Mouse (Mus musculus): ENCODE data around the gene Gcgr.
"Not testable (repeated sequence)": the region's sequence is repeated elsewhere in the genome, so short reads cannot be mapped to it uniquely, and the experiment has no call there.

Gene Gcgr

GRCm38 (mm10) chr11:120507611-120508289 lies 22.7 kb upstream of the Gcgr start:
- no peak for DNase-seq

GRCm38 (mm10) chr11:120508290-120508870 lies 22.1 kb upstream of the Gcgr start:
- no peak for DNase-seq

- no peak for DNase-seq
These were observed 20.6 kb upstream of the Gcgr start for GRCm38 (mm10) chr11:120509940-120510339.

GRCm38 (mm10) chr11:120510375-120511030 lies 20.0 kb upstream of the Gcgr start:
- no peak for DNase-seq

- no peak for DNase-seq
These were observed 17.6 kb upstream of the Gcgr start for GRCm38 (mm10) chr11:120512790-120513453.

GRCm38 (mm10) chr11:120514262-120514661 lies 16.2 kb upstream of the Gcgr start:
- not testable (repeated sequence) for DNase-seq

GRCm38 (mm10) chr11:120515611-120516010 lies 14.9 kb upstream of the Gcgr start:
- peak; percentile 84 to 94 for DNase-seq

GRCm38 (mm10) chr11:120517147-120517546 lies 13.4 kb upstream of the Gcgr start:
- DNase-seq = no peak

GRCm38 (mm10) chr11:120518027-120518426 lies 12.5 kb upstream of the Gcgr start:
- no peak for DNase-seq

GRCm38 (mm10) chr11:120518558-120518957 lies 11.9 kb upstream of the Gcgr start:
- no peak for DNase-seq

- peak in 1 of 2 experiments; percentile 45 for DNase-seq
These were observed 10.8 kb upstream of the Gcgr start for GRCm38 (mm10) chr11:120519738-120520137.

GRCm38 (mm10) chr11:120520498-120520897 lies 10.0 kb upstream of the Gcgr start:
- DNase-seq = no peak

- DNase-seq = no peak
These were observed 9.4 kb upstream of the Gcgr start for GRCm38 (mm10) chr11:120520967-120521540.

GRCm38 (mm10) chr11:120522581-120522980 lies 7.9 kb upstream of the Gcgr start:
- DNase-seq = no peak

GRCm38 (mm10) chr11:120525959-120526358 lies 4.5 kb upstream of the Gcgr start:
- no peak for DNase-seq

GRCm38 (mm10) chr11:120527690-120528354 lies 2.7 kb upstream of the Gcgr start:
- no peak for DNase-seq

- no peak for DNase-seq
These were observed 1.6 kb upstream of the Gcgr start for GRCm38 (mm10) chr11:120528903-120529302.

GRCm38 (mm10) chr11:120531646-120532045 lies 1.1 kb downstream of the Gcgr start:
- no peak for DNase-seq

GRCm38 (mm10) chr11:120534093-120534492 lies 3.6 kb downstream of the Gcgr start:
- no peak for DNase-seq

- no peak for DNase-seq
These were observed 4.6 kb downstream of the Gcgr start for GRCm38 (mm10) chr11:120535145-120535544.

- no peak for DNase-seq
These were observed 5.3 kb downstream of the Gcgr start for GRCm38 (mm10) chr11:120535804-120536203.

- peak; percentile 87 to 91 for DNase-seq
These were observed 8.0 kb downstream of the Gcgr start for GRCm38 (mm10) chr11:120538485-120538884.

GRCm38 (mm10) chr11:120538955-120539284 lies 8.4 kb downstream of the Gcgr start:
- no peak for DNase-seq
